Mouse (Mus musculus): ENCODE measurements around the gene Cacna1a.
A peak's percentile ranks its signal among the peaks of the same experiment; 100 is the strongest.
"Not testable (repeated sequence)": the region's sequence is repeated elsewhere in the genome, so short reads cannot be mapped to it uniquely, and the experiment has no call there.

The Cacna1a gene

DNA sequence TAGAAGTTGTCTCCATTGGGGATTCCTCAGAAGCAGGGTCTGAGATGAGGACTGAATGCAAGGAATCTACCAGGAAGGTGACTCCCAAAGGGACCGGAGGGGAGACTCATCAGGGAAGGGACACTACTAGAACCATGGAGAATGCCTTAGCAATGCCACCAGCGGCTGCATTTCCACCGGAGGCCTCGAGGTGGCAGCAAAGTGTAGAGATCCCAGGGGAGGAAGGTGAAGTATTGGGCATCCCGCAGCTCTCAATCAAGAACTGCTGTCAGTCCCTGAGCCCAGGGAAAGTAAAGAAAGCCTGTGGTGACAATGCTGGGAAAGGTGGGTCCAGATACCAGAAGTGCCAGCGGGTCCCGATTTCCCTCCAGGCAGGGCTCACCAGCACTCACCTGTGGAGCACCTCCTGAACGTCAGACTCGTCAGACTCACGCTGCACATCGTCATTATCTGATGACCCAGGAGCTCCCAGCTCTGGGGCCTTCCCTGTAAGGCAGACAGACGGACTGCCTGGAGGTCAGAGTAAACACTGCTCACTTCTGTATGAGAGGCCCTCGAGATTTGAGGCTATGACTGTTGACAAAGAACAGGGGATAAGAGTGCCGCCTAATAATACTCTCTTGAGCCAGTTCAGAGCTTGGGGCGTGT is 203.9 kb downstream of the Cacna1a start:
- DNase-seq (ENCODE audit: low spot score): peak; percentile 82

DNA sequence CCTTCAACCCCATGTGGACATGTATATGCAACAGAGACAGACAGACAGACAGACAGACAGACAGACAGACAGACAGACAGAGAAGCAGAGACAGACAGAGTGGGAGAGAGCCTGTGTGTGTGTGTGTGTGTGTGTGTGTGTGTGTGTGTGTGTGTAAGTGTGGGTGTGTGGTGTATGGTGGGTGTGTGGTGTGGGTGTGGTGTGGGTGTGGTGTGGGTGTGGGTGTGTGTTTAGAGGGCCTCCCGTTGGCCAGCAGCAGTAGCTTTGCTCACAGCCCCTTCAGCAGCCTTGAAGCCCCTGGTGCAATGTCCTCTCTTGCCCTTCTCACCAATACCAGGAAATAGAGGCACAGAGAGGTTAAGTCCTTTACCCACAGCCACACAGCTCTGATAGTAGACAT is 204.9 kb downstream of the Cacna1a start:
- DNase-seq (ENCODE audit: low spot score): no peak

DNA sequence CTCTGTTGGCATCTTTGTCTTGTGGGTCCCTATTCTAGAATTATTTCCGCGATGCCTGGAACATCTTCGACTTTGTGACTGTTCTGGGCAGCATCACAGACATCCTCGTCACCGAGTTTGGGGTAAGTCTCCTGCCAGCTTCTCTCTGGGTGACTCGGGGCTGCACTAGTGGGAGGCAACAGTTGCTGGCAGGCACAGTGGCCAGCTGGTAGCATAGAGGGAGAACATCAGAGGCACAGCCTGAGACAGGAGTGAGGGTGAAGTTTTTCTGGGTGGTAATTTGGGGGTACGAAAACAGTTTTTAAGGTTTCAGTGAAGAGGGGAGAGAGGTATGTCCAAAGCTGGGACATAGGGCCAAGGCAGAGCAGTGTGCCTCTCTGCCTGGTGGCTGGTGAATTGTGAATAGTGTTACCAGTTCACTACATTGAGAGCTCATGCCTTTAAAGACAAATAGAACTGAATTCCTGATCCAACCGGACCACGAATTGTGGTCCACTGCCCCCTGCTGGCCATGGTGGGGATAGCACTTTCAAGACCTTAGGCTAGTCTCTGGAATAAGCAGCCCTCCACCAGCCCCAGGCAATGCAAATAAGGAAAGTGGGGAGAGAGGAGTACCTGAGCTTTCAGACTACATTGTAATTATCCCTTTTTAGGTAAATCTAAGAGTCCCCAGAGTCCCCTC is 206.0 kb downstream of the Cacna1a start:
- DNase-seq (ENCODE audit: low spot score): peak; percentile 73

DNA sequence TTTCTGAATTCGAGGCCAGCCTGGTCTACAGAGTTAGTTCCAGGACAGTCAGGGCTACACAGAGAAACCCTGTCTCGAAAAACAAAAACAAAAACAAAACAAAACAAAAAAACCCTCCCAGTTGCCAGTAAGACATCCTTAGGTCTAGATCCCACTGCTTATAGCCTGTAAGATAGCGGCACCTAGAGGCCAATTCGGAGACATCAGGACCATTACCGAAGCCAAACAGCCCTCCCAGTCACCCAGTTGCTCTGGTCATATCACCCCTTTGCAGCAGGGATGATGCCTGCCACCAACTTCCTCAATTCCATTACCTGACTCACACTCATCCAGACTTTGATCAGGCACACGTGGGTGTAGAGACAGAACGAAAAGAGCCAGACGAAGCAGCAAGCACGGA is 207.4 kb downstream of the Cacna1a start:
- DNase-seq (ENCODE audit: low spot score): peak; percentile 62

DNA sequence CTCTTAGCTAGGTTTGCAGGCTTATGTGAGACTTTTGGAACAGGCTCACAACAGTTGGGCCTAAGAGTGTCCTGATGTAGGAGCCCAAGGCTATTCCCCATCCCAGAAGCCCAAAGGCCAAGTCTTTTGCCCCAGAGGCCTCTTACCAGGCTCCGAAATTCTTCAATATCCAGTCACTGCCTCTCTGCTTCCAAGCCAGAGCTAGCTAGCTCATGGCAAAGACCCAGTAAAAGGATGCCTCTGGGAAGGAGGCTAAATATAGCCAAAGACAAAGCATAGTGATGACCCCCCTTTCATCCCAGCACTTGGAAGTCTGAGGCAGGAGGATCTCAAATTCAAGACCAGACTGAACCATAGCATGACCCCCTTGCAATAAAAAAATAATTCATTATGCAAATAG is 211.2 kb downstream of the Cacna1a start:
- DNase-seq (ENCODE audit: low spot score): no peak

DNA sequence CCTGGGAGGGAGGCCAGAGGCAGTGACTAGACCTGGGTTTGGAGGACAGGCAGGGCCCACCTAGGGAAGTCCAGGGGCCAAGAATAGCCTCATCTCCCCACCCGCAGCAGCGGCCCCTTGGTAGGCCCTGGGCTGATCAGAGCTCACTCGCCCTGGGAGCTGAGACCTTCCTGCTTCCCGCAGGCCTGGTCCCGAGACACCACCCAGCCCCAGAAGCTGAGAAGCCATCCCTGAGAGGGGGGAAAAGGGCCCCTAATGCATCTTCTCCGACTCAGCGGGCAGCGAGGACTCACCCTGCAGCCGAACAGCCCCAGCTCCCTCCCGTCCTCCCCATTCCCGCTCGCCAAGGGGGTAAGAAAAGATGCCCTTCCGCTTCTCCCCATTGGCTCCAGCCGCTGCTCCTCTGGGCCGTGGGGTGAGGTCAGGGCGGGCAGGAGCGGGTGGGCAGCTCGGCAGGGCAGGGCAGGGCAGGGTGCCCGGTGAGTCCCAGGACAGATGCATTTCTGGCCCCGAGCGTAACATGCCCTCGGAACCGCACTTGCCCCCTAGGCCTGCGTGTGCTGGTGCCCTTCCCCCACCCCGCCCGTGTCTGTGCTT is 212.2 kb downstream of the Cacna1a start:
- DNase-seq (ENCODE audit: low spot score): no peak

DNA sequence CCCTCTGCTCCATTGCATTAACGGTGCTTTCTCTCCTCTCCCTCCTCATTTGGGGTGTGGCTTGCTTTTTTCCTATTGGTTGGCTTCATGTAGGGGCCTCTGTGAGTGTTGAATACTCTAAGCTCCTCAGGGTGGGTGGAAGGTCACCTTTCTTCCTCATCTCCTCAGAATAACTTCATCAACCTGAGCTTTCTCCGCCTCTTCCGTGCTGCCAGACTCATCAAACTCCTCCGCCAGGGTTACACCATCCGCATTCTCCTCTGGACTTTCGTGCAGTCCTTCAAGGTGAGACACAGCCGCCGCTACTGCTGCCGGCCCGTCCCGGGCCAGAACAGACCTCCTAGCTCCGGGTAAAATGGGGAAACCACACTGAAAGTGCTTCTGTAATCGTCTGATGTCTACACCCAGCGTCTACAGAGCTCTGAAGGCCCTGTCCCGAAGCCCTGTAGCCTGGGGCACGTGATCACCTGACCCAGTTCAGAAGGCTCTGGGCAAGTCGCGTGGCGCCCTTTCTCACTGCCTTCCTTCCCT is 213.0 kb downstream of the Cacna1a start:
- no peak for DNase-seq (ENCODE audit: low spot score)

DNA sequence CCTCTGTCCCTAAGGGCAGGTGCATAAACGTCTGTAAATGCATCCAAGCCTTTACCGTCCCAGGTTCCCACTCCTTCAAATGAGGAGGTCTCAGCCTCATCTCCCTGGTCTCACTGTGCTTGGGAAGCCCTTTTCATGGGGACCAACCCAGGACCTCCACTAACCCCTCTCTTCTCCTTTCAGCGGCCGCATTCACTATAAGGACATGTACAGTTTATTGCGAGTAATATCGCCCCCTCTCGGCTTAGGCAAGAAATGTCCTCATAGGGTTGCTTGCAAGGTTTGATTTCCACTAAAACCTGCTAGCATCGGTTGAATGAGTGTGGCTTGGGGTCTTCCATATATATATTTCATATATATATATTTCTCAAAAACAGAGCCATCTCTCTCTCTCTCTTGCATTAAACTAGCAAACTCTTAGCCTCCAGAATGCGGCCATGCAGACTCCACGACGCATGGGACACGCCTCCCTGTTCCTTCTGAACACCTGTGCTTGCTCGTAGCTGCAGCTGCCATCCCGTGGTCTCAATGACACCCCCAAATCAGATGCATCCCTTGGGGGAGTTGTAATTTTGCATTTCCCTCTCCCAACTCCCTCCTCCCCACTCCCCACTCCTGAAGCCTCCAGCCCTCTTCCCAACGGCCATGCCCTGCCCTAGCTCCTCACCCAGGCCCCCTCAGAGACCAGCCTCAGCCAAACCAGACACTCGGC is 226.4 kb downstream of the Cacna1a start:
- peak; percentile 50 for DNase-seq (ENCODE audit: low spot score)

DNA sequence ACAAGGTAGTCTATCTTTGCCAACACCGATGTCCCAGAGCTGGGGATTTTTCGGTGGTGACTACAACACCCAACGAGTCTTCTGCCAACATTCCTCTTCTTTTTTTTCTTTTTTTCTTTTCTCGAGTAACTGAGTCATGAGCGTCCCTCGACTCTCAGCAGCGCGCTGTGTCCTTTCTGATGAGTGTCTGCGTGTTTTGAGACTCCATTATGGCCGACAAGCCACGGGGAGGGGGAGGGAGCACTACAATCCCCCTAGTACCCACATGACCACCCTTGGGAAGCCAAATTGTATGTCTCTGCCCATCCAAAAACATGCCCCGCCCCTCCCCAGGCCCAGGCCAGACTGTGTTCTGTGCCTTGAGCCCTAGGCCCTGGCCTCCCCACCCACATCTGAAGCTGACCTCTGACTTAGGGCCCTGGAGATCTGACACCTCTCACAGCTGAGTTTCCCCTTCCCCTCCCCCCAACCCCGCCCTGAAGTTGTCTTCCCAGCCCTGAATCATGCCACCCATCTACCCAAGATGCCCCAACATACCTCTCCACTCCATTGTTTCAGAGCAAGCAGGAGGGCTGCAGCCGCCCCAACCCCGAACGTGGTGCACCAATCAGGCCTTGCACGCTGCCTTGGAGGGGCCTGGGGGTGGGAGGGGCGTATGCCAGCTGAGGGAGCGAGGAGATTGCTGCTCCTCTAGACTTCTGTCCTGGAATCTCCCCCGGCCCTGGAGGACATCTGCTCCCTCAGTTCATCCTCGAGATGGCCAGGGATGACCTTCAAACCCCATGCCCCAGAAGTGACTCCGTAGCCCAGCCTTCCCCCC is 227.6 kb downstream of the Cacna1a start:
- no peak for DNase-seq (ENCODE audit: low spot score)

DNA sequence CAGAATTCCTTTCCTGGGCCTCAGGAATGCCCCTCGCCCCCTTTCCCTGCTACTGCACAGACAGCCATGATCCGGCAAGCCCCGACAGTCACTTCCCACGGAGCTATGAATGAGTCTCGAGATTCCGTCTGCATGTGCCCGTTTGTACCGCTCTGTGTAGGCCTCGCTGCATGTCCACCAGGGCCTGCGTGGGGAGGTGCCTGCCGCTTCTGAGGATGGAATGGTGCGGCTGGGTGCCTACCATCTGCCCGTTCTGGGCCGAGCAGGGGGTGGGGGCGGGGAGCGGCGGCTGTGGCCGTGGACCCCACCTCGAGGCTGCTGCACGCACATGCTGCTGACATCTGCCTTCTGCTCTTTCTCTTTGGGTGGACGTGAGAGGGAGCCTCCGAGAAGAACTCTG is 228.8 kb downstream of the Cacna1a start:
- DNase-seq (ENCODE audit: low spot score): no peak

DNA sequence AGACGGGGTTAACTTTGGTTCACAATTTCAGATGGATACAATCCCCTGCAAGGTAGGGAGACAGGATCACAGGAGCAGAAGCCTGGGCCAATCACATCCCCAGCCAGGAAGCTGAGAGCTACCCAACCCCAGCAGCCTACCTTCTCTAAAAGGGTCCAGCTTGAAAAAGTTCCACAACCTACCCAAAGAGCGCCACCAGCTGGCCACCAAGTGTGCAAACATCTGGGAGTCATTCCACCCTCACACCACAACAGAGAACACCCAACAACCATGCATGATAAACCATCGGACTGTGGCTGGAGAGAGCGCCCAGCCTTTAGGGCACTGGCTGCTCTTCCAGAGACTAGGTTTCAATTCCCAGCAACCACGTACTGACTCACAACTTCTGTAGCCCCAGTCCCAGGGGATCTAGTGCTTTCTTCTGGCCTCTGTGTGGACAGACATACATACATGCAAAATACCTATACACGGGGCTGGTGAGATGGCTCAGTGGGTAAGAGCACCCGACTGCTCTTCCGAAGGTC is 232.9 kb downstream of the Cacna1a start:
- DNase-seq (ENCODE audit: low spot score): no peak

DNA sequence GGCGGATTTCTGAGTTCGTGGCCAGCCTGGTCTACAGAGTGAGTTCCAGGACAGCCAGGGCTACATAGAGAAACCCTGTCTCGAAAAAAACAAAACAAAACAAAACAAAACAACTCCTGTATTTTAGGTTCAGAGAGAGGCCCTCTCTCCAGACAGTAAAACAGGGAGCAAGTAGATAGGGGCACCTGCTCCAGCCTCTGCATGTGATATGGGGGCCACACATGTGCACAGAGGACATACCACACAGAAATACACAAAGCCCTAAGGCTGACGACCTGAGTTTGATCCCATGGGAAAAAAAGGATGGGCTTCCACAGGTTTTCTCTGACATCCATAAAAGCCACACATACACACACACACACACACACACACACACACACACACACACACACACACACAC is 235.2 kb downstream of the Cacna1a start:
- not testable (repeated sequence) for DNase-seq (ENCODE audit: low spot score)

DNA sequence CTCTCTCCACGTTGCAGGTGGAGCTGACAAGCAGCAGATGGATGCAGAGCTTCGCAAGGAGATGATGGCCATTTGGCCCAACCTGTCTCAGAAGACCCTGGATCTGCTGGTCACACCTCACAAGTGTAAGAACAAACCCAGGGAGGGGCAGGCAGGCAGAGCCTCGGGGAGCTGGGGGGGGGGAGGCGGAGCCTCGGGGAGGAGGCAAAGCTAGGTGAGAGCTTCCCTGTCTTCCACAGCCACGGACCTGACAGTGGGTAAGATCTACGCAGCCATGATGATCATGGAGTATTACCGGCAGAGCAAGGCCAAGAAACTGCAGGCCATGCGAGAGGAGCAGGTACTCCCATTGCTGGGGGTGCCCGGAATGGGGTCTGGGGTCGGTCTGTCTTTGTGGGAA is 241.3 kb downstream of the Cacna1a start:
- no peak for DNase-seq (ENCODE audit: low spot score)

DNA sequence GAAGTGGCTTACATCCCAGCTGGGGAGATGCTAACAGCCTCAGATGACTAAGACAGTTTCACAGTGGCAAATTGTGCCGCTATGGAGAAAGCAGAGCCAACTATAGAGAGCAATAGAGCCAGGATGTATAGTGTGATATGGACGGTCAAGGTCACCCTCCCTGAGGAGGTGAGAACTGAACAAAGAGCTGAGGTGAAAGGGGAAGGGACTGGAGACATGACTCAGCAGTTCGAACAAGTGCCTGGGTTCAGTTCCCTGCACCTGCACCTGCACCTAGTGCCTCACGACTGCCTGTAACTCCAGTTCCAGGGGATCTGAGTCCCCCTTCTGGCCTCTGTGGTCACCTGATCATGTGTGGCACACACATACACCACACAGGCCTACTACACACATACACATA is 241.9 kb downstream of the Cacna1a start:
- DNase-seq (ENCODE audit: low spot score): no peak

DNA sequence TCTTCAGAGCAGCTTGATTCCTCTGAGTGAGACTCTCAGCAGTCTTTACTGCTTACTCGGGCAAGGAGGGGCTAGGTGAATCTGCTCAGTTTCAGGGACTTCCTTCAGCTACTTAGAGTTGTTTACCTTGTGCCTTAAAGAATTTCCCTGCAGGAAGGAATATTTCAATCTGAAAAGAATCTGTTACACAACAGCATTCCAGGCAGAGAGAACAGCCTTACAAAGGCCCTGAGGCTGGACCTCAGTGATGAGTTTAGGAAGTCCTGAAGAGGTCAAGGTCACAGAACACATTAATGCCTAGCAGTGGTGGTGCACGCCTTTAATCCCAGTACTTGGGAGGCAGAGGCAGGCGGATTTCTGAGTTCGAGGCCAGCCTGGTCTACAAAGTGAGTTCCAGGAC is 243.6 kb downstream of the Cacna1a start:
- DNase-seq (ENCODE audit: low spot score): no peak

DNA sequence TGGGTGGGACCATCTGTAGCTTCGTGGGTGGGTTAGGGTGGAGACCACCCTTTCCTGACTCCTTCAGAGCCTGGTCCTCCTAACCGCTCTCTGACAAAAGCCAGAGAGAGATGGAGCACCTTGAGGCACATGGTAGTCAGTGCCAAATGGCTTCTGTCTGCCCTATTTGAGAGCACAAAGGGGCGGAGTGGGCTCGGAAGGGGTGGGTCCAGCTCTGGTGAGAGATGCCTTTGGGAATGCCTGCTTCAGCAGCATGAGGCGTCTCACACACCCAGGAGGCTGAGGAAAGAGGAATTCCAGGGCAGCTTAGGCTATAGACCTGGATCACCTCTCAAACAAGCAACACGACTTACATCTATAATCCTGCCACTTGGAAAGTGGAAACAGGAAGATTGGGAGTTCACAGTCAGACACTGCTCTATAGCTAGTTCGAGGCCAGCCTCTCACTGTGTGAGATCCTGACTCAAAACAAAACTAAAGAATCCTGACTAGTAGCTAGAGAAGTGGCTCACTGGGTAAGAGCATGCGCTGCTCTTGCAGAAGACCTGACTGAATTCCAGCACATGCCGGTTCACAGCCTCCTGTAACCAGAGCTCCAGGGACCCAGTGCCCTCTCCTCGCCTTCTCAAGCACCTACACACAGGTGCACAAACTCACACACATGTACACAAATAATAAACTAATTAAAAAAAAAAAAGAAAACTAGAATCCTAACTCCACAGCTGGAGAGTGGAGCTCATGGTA is 245.8 kb downstream of the Cacna1a start:
- DNase-seq (ENCODE audit: low spot score): no peak

DNA sequence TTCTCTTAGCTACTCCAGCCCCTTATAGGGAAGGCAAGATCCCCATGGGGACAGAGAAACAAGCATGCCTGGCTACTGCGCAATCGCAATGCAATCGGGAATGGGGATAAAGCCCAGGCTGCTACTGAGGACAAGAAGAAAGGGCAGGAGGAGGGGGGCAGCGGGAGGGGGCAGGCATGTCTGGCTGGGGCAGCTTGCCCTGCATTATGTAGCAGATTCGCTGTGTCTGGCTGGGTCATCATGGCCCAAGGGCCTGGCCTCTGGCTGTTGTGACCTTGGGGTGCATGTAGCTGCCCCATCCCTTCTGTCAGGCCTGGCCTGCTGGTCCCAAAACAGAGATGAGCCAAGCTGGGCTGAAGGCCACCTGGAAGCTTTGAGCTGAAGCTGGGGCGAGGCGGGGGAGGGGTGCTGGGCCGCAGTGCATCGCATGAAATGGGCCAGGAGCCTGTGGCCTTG is 246.6 kb downstream of the Cacna1a start:
- DNase-seq (ENCODE audit: low spot score): peak; percentile 49

DNA sequence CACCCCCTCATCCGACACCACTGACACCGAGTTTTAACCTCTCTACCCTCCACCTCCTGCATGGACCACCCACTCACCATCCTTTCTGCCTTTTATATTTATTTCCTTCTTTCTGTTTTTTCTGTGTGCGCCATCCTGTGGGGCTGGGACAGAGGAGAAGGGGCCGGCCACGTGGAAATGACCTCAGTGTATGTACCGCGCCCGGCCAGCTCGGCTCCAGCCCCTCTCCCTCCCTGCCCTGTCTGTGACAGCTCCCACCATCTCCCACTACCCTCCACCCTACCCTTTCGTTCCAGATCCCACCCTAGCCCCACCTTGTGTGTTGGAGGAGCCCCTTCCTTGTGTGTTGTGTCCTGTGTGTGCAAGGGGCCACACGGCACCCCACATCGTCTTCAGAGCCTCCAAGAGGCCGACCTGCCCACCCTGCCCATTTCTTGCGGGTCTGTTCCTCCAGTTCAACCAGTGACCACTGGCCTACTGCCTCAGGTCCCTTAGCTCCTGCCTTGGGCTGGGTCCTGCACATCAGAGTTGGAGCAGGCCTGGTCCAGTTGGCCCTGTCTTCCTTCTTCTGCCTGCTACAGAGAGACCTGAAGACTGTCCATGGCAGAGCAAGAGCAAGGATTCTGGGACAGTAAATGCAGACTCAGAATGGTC is 247.3 kb downstream of the Cacna1a start:
- DNase-seq (ENCODE audit: low spot score): no peak

DNA sequence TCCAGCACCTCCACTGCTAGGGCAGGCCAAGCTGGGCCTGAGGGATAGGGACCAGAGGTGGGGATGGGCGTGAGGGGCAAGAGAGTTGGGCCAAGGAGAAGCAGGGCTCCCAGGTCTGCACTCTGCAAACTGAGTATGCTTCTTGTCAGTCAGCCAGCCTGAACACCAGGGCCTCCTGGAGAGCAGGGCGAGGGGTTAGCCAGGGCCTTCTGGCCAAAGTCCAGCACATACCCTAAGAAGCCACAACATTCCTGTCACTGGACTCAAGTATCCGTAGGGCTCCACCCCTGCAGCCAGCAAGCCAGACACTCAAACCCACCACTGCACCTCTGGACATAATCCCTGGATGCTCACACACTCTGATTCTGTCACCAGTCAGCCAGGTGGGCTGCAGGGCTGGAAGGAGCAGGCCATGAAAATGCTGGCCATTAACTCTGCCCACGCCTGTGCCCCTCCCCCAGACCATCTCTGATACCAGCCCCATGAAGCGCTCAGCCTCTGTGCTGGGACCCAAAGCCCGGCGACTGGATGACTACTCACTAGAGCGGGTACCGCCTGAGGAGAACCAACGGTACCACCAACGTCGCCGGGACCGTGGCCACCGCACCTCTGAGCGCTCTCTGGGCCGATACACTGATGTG is 247.9 kb downstream of the Cacna1a start:
- no peak for DNase-seq (ENCODE audit: low spot score)
